Comparison of ENCODE assay signal across 26 mouse cellular contexts in the genomic region with DNA sequence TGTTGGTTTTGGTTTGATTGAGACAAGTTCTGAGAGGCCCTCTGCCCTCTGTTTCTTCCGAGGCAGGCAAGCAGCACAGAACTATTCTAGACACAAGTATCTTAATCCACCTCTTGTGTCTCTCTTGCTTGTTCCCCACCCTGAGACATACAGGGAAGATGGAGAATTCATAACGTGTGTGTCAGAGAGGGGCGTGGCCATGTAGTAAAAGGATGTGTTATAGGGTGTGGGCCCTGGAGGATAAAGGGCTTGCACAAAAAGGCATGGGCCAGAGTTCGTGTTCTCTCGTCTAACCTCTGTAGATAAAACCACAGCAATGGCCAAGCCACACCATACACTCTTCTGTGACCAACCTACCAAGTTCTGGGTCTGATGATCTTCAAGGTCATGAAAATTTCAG. TPM values are rescaled to one million over a fixed set of nuclear protein-coding genes. Genes with fewer than 3 reads are reported as not detected.
"Had no signal": no experiment of that assay in that cellular context is flagged by ENCODE, and none has a peak within 500 bp of the region (broad histone marks: within the 10 kb centered on the region; RNA-seq: fewer than 3 reads in every experiment).

No protein-coding gene starts in this region.

- H3K4me2 ChIP-seq: heart, embryonic 12.5 days; hindbrain, embryonic 13.5 days; hindbrain, embryonic 15.5 days; kidney, embryonic 15.5 days; limb, embryonic 13.5 days; limb, embryonic 15.5 days; liver, embryonic 12.5 days had no signal

- H3K27me3 ChIP-seq: heart, embryonic 12.5 days; hindbrain, embryonic 13.5 days; hindbrain, embryonic 15.5 days; kidney, embryonic 15.5 days; limb, embryonic 13.5 days; limb, embryonic 15.5 days; liver, embryonic 12.5 days had no signal

- ATAC-seq: hindbrain, postnatal 0 days; intestine, embryonic 16.5 days; liver, embryonic 12.5 days had no signal

- DNase-seq: gastrocnemius, postnatal 14 days; gastrocnemius, postnatal 36 days; heart, adult 18-20 months; heart, postnatal 14 days; heart, postnatal 36 days; kidney, adult 11 months; kidney, adult 2 months; kidney, adult 9 months; kidney, postnatal 14 days; kidney, postnatal 36 days; layer of hippocampus, adult 9-11 months; layer of hippocampus, postnatal 36 days; left cerebral cortex, postnatal 4 days had no signal

- H3K4me3 ChIP-seq: heart, embryonic 12.5 days; hindbrain, embryonic 13.5 days; hindbrain, embryonic 15.5 days; kidney, embryonic 15.5 days; limb, embryonic 13.5 days; limb, embryonic 15.5 days; liver, embryonic 12.5 days had no signal

- H3K9ac ChIP-seq: heart, embryonic 12.5 days; hindbrain, embryonic 13.5 days; hindbrain, embryonic 15.5 days; kidney, embryonic 15.5 days; limb, embryonic 13.5 days; limb, embryonic 15.5 days; liver, embryonic 12.5 days; liver, embryonic 14.5 days had no signal

- H3K4me1 ChIP-seq: hindbrain, embryonic 13.5 days; hindbrain, embryonic 15.5 days; kidney, embryonic 15.5 days; limb, embryonic 13.5 days; limb, embryonic 15.5 days; liver, embryonic 12.5 days had no signal

- H3K27ac ChIP-seq: hindbrain, embryonic 13.5 days; hindbrain, embryonic 15.5 days; hindbrain, postnatal 0 days; kidney, embryonic 15.5 days; kidney, postnatal 0 days; limb, embryonic 13.5 days; limb, embryonic 15.5 days; liver, embryonic 12.5 days; liver, embryonic 14.5 days had no signal

- H3K36me3 ChIP-seq: heart, embryonic 12.5 days; hindbrain, embryonic 13.5 days; hindbrain, embryonic 15.5 days; kidney, embryonic 15.5 days; limb, embryonic 13.5 days; limb, embryonic 15.5 days; liver, embryonic 12.5 days had no signal

- H3K9me3 ChIP-seq: hindbrain, embryonic 13.5 days; hindbrain, embryonic 15.5 days; kidney, embryonic 15.5 days; limb, embryonic 13.5 days; limb, embryonic 15.5 days; liver, embryonic 12.5 days had no signal

RNA-seq across cellular contexts. Expression of a gene that starts 21.7 kb away (rescaled TPM):
- polyA plus RNA-seq: liver, adult 2 months; liver, embryonic 14.5 days; liver, embryonic 16.5 days had no signal
